Mouse (Mus musculus): ENCODE data around the gene Cd164. TPM values are rescaled to one million over a fixed set of nuclear protein-coding genes. Genes with fewer than 3 reads are reported as not detected.
"Not testable (repeated sequence)": the region's sequence is repeated elsewhere in the genome, so short reads cannot be mapped to it uniquely, and the experiment has no call there.

The Cd164 gene
- polyA plus RNA-seq, 1 experiment from 2014 or later = 180 TPM

GRCm38 (mm10) chr10:41505446-41505845 lies 13.8 kb upstream of the Cd164 start:
- not testable (repeated sequence) for H3K9me3 ChIP-seq (replicated peaks); H3K36me3 ChIP-seq; H3K9ac ChIP-seq; H3K4me1 ChIP-seq; H3K4me3 ChIP-seq (replicated peaks); H3K27me3 ChIP-seq; H3K4me2 ChIP-seq; H3K27ac ChIP-seq
- peak; percentile 54; the same call in 1 of the 2 replicates for ATAC-seq (replicated peaks; ENCODE audit: low FRiP score)
- 3% methylated on average over 3 of the region's 3 CpGs for WGBS

GRCm38 (mm10) chr10:41509160-41509559 lies 10.1 kb upstream of the Cd164 start:
- Histone ChIP-seq H3K4me2 (no peak overlapping the region), H3K9ac (no peak overlapping the region), H3K27ac (no peak overlapping the region), H3K9me3 (replicated peaks) (no peaks in the 10 kb centered on the region), H3K27me3 (0 out of 2 replicates have a peak, but pooled peaks cover 3% of the 10 kb centered on the region), H3K36me3 (no peaks in the 10 kb centered on the region), H3K4me3 (replicated peaks) (no peak overlapping the region), H3K4me1 (no peaks in the 10 kb centered on the region)
- 46% methylated on average over 2 of the region's 2 CpGs for WGBS
- ATAC-seq (replicated peaks; ENCODE audit: low FRiP score) = no peak

DNA sequence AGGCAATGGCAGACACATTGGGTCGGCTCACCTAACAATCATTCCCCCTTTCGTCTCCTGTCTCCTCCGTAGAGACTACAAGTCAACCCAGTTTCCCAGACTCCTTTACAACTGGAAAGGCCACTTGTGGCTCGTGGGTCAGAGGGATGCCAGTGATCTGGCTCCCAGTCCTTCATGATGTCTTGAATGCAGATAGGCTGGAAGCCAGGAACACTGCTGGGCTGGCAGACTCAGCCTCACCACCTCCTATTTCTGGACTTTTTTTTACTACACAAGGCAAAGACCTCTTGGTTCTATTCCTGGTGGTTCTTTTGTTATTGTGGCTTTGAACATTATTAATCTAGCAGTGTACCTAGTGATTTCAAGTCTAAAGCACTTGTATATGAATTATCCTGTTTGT lies 4.9 kb upstream of the Cd164 start:
- no peak for ATAC-seq (replicated peaks; ENCODE audit: low FRiP score)
- WGBS = 80% methylated on average over 4 of the region's 4 CpGs
- no peak overlapping the region for H3K4me3 ChIP-seq (replicated peaks)
- H3K27ac ChIP-seq = no peak overlapping the region
- H3K9ac ChIP-seq = no peak overlapping the region
- H3K27me3 ChIP-seq = no peaks in the 10 kb centered on the region
- H3K9me3 ChIP-seq (replicated peaks) = no peaks in the 10 kb centered on the region
- no peaks in the 10 kb centered on the region for H3K4me1 ChIP-seq
- no peaks in the 10 kb centered on the region for H3K36me3 ChIP-seq
- H3K4me2 ChIP-seq = no peak overlapping the region

GRCm38 (mm10) chr10:41514921-41515320 lies 4.3 kb upstream of the Cd164 start:
- Histone ChIP-seq H3K9me3 (replicated peaks) (no peaks in the 10 kb centered on the region), H3K4me1 (no peaks in the 10 kb centered on the region), H3K27me3 (no peaks in the 10 kb centered on the region), H3K4me2 (no peak overlapping the region), H3K27ac (no peak overlapping the region), H3K4me3 (replicated peaks) (no peak overlapping the region), H3K9ac (no peak overlapping the region), H3K36me3 (no peaks in the 10 kb centered on the region)
- ATAC-seq (replicated peaks; ENCODE audit: low FRiP score) = no peak

GRCm38 (mm10) chr10:41518508-41518980 lies 670 bp upstream of the Cd164 start:
- H3K4me3 ChIP-seq (replicated peaks) = peak overlapping the region; percentile 97
- peak; percentile 70 for ATAC-seq (replicated peaks; ENCODE audit: low FRiP score)
- H3K9ac ChIP-seq = peak overlapping the region; percentile 96
- no peaks in the 10 kb centered on the region for H3K27me3 ChIP-seq
- WGBS = under 1% methylated on average over 23 of the region's 23 CpGs
- peaks cover 20% of the 10 kb centered on the region for H3K4me1 ChIP-seq
- peak overlapping the region; percentile 98 for H3K27ac ChIP-seq
- H3K4me2 ChIP-seq = peak overlapping the region; percentile 86
- H3K9me3 ChIP-seq (replicated peaks) = no peaks in the 10 kb centered on the region
- H3K36me3 ChIP-seq = peaks cover 6% of the 10 kb centered on the region

- peaks cover 22% of the 10 kb centered on the region for H3K4me1 ChIP-seq
- no peaks in the 10 kb centered on the region for H3K9me3 ChIP-seq (replicated peaks)
- H3K36me3 ChIP-seq = peaks cover 19% of the 10 kb centered on the region
- peak overlapping the region; percentile 86 for H3K4me2 ChIP-seq
- under 1% methylated on average over 65 of the region's 65 CpGs for WGBS
- peak overlapping the region; percentile 97 for H3K4me3 ChIP-seq (replicated peaks)
- peak; percentile 44 for ATAC-seq (replicated peaks; ENCODE audit: low FRiP score)
- peak overlapping the region; percentile 96 for H3K9ac ChIP-seq
- H3K27me3 ChIP-seq = no peaks in the 10 kb centered on the region
- peak overlapping the region; percentile 98 for H3K27ac ChIP-seq
Measured at GRCm38 (mm10) chr10:41519640-41520409, 611 bp downstream of the Cd164 start.

DNA sequence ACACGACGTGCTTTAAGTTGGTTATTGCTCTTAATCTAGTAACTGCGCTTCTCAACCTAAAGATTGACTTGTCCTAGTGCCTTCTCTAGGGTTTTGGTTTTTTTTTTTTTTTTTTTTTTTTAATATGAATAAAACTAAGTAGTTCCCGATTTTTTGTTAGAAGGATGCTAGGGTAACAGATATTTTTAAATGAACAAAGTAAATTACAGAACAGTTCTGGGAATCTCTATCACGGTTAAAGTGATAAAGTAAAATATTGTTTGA lies 1.1 kb downstream of the Cd164 start:
- Histone ChIP-seq H3K36me3 (peaks cover 22% of the 10 kb centered on the region), H3K9me3 (replicated peaks) (no peaks in the 10 kb centered on the region), H3K4me2 (peak overlapping the region; percentile 86), H3K4me1 (peaks cover 22% of the 10 kb centered on the region), H3K9ac (peak overlapping the region; percentile 96), H3K4me3 (replicated peaks) (peak overlapping the region; percentile 97), H3K27ac (peak overlapping the region; percentile 98; the same call in 1 of the 2 replicates), H3K27me3 (no peaks in the 10 kb centered on the region)
- no peak for ATAC-seq (replicated peaks; ENCODE audit: low FRiP score)
- 0% methylated on average over 5 of the region's 5 CpGs for WGBS

- Histone ChIP-seq H3K27me3 (no peaks in the 10 kb centered on the region), H3K36me3 (peaks cover 42% of the 10 kb centered on the region), H3K9ac (no peak overlapping the region), H3K4me3 (replicated peaks) (no peak overlapping the region), H3K4me1 (peaks cover 22% of the 10 kb centered on the region), H3K9me3 (replicated peaks) (no peaks in the 10 kb centered on the region), H3K27ac (no peak overlapping the region), H3K4me2 (no peak overlapping the region)
- ATAC-seq (replicated peaks; ENCODE audit: low FRiP score) = no peak
- WGBS = 70% methylated on average over 3 of the region's 3 CpGs
Measured at GRCm38 (mm10) chr10:41523386-41523785, 4.2 kb downstream of the Cd164 start.

DNA sequence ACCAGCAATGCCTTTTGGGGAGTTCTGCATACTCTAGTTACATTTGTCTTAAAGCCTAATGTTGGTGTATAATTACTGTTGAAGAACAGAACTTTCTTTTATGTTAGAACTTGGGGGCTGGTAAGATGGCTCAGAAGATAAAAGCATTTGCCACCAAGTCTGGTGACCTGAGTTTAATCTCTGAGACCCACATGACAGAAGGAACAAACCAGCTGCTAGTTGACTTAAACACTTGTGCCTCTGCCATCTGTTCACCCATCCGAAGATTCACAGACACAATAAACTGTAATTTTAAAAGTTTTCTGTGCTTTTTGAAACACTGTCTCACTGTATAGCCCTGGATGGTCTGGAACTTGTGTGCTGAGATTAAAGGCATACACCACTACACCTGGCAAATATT lies 6.5 kb downstream of the Cd164 start:
- Histone ChIP-seq H3K9ac (no peak overlapping the region), H3K27ac (no peak overlapping the region), H3K9me3 (replicated peaks) (no peaks in the 10 kb centered on the region), H3K36me3 (peaks cover 62% of the 10 kb centered on the region), H3K4me1 (peaks cover 20% of the 10 kb centered on the region), H3K4me2 (no peak overlapping the region), H3K4me3 (replicated peaks) (no peak overlapping the region), H3K27me3 (no peaks in the 10 kb centered on the region)
- WGBS = 80% methylated on average over 1 of the region's 1 CpGs
- ATAC-seq (replicated peaks; ENCODE audit: low FRiP score) = no peak

DNA sequence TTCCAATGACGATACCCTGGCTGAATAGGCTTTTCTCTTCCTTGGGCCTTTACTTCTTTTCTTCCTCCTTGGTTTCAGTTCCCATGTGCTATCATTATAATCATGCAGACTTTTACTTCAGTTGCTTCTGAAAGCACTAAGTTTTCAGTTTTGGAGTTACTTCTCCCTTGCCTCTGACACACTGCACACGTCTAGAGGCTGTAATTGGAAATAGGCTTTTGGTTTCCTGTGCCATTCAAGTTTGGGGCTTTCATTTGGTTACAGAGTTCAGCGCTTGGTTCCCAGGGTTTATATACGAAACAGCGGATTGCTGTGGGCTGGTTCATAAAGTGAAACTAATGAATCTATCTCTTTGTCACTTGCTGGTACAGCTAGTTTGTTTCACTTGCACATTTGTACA lies 10.8 kb downstream of the Cd164 start:
- H3K4me2 ChIP-seq = no peak overlapping the region
- H3K36me3 ChIP-seq = peaks cover 79% of the 10 kb centered on the region
- no peak overlapping the region for H3K27ac ChIP-seq
- H3K4me1 ChIP-seq = no peaks in the 10 kb centered on the region
- no peaks in the 10 kb centered on the region for H3K9me3 ChIP-seq (replicated peaks)
- no peak overlapping the region for H3K4me3 ChIP-seq (replicated peaks)
- H3K9ac ChIP-seq = no peak overlapping the region
- no peaks in the 10 kb centered on the region for H3K27me3 ChIP-seq
- no peak for ATAC-seq (replicated peaks; ENCODE audit: low FRiP score)
- 92% methylated on average over 5 of the region's 5 CpGs for WGBS

DNA sequence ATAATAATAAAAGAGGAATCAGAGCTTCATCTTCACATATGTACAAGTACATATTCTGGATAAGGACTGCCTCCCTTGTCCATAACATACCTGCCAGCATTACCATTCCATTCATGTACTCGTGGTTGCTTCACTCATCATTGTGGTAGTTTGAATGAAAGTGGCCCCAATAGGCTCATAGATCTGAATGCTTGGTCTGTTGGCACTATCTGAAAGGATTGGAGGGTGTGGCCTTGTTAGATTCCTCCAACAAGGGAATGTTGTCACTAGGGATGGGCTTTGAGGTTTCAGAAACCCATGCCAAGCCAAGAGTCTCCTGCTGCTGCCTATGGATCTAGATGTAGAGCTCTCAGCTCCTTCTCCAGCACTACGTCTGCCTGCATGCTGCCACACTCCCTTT lies 16.8 kb downstream of the Cd164 start:
- ATAC-seq (replicated peaks; ENCODE audit: low FRiP score) = no peak
- WGBS = 91% methylated on average over 2 of the region's 2 CpGs
- no peak overlapping the region for H3K9ac ChIP-seq
- H3K4me1 ChIP-seq = no peaks in the 10 kb centered on the region
- no peaks in the 10 kb centered on the region for H3K9me3 ChIP-seq (replicated peaks)
- H3K4me3 ChIP-seq (replicated peaks) = no peak overlapping the region
- H3K27ac ChIP-seq = no peak overlapping the region
- H3K36me3 ChIP-seq = peaks cover 70% of the 10 kb centered on the region
- H3K4me2 ChIP-seq = no peak overlapping the region
- H3K27me3 ChIP-seq = no peaks in the 10 kb centered on the region

DNA sequence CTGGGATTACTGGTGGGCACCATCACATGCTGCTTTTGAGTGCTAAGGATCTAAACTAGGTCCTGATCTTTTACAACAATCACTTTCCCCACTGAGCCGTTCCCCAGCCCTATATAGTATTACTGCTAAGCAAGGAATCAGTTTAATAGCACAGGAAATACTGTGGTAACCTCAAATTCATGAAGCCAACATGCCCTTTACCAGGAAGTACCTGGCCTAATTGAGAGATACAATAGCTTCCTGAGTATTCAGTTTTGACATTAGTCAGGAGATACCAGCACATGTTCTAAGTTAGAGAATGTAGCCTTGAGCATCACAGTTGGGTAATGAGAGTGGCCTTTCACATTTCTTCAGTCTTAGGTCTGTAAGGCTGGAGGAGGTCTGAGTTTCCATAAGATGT lies 17.5 kb downstream of the Cd164 start:
- no peak overlapping the region for H3K9ac ChIP-seq
- no peak overlapping the region for H3K27ac ChIP-seq
- H3K27me3 ChIP-seq = no peaks in the 10 kb centered on the region
- H3K4me3 ChIP-seq (replicated peaks) = no peak overlapping the region
- ATAC-seq (replicated peaks; ENCODE audit: low FRiP score) = no peak
- H3K9me3 ChIP-seq (replicated peaks) = no peaks in the 10 kb centered on the region
- H3K4me1 ChIP-seq = no peaks in the 10 kb centered on the region
- peaks cover 63% of the 10 kb centered on the region for H3K36me3 ChIP-seq
- no peak overlapping the region for H3K4me2 ChIP-seq
- WGBS = 87% methylated on average over 1 of the region's 1 CpGs
